Mouse (Mus musculus) layer of hippocampus, adult 11-12 months (tissue): ENCODE measurements around the gene Aspg.

Experiments
- DNase-seq: peaks from one replicate; pipeline ENCODE4 v3.0.0; 2022; ENCODE audit warnings: low spot score

Gene Aspg

GRCm38 (mm10) chr12:112106541-112106971, at the start of gene Aspg:
Gene Aspg (plus strand): TSS chr12:112106679.
- no peak for DNase-seq

- DNase-seq = peak; percentile 78
These were observed 28.8 kb upstream of the Aspg start for GRCm38 (mm10) chr12:112077651-112078050.

- no peak for DNase-seq
These were observed 26.6 kb upstream of the Aspg start for GRCm38 (mm10) chr12:112079911-112080310.

- no peak for DNase-seq
These were observed 25.6 kb upstream of the Aspg start for GRCm38 (mm10) chr12:112080911-112081310.

- DNase-seq = no peak
These were observed 24.2 kb upstream of the Aspg start for GRCm38 (mm10) chr12:112082241-112082640.

- no peak for DNase-seq
These were observed 20.2 kb upstream of the Aspg start for GRCm38 (mm10) chr12:112086250-112086649.

GRCm38 (mm10) chr12:112086726-112087125, 19.8 kb upstream of the Aspg start:
- no peak for DNase-seq

- no peak for DNase-seq
These were observed 17.7 kb upstream of the Aspg start for GRCm38 (mm10) chr12:112088609-112089324.

- peak; percentile 73 for DNase-seq
These were observed 15.4 kb upstream of the Aspg start for GRCm38 (mm10) chr12:112091054-112091453.

GRCm38 (mm10) chr12:112094261-112094880, 12.1 kb upstream of the Aspg start:
- no peak for DNase-seq

- peak; percentile 24 for DNase-seq
These were observed 10.3 kb upstream of the Aspg start for GRCm38 (mm10) chr12:112096051-112096732.

GRCm38 (mm10) chr12:112096733-112097117, 9.8 kb upstream of the Aspg start:
- DNase-seq = no peak

- DNase-seq = no peak
These were observed 6.4 kb upstream of the Aspg start for GRCm38 (mm10) chr12:112100106-112100505.

- DNase-seq = peak; percentile 15
These were observed 5.4 kb upstream of the Aspg start for GRCm38 (mm10) chr12:112101045-112101444.

GRCm38 (mm10) chr12:112103179-112103578, 3.3 kb upstream of the Aspg start:
- DNase-seq = no peak

- no peak for DNase-seq
These were observed 1.6 kb upstream of the Aspg start for GRCm38 (mm10) chr12:112104890-112105289.

GRCm38 (mm10) chr12:112107685-112108084, 1.2 kb downstream of the Aspg start:
- DNase-seq = no peak

GRCm38 (mm10) chr12:112108696-112109445, 2.4 kb downstream of the Aspg start:
- DNase-seq = no peak

- no peak for DNase-seq
These were observed 3.2 kb downstream of the Aspg start for GRCm38 (mm10) chr12:112109701-112110100.

GRCm38 (mm10) chr12:112111323-112111722, 4.8 kb downstream of the Aspg start:
- no peak for DNase-seq

- no peak for DNase-seq
These were observed 5.8 kb downstream of the Aspg start for GRCm38 (mm10) chr12:112112235-112112634.

GRCm38 (mm10) chr12:112112686-112113396, 6.4 kb downstream of the Aspg start:
- DNase-seq = no peak
